Mouse (Mus musculus): ENCODE results near the gene Scaf4. TPM values are rescaled to one million over a fixed set of nuclear protein-coding genes. Genes with fewer than 3 reads are reported as not detected.

Scaf4 gene
- polyA plus RNA-seq (2016; fragmentation: Nextera tagmentation; extraction: Ambion mirVana), result 34.1 and 38.1 TPM in 2 replicates

- Histone ChIP-seq H3K4me2 (peak within 1 kb of the TSS; percentile 92), H3K4me1 (replicated peaks) (peaks cover 37% of the 10 kb centered on the region), H3K9ac (replicated peaks) (peak within 1 kb of the TSS; percentile 98), H3K9me3 (no peaks in the 10 kb centered on the region), H3K27ac (peak within 1 kb of the TSS; percentile 96), H3K36me3 (no peaks in the 10 kb centered on the region), H3K4me3 (replicated peaks) (peak within 1 kb of the TSS; percentile 100), H3K27me3 (no peaks in the 10 kb centered on the region)
- under 1% methylated on average over 116 of the region's 123 CpGs for WGBS
- ATAC-seq (ENCODE audit: insufficient number of reproducible peaks, insufficient read depth, low FRiP score, low TSS enrichment, low read depth), result peak; percentile 96
Measured at GRCm38 (mm10) chr16:90283905-90284891, at the start of gene Scaf4. Scaf4 (minus strand) TSS chr16:90284503.

GRCm38 (mm10) chr16:90332553-90332952, 48.2 kb upstream of the Scaf4 start:
- no peak for ATAC-seq (ENCODE audit: insufficient number of reproducible peaks, insufficient read depth, low FRiP score, low TSS enrichment, low read depth)
- no peak overlapping the region for H3K27ac ChIP-seq
- H3K4me1 ChIP-seq (replicated peaks), result peaks cover 13% of the 10 kb centered on the region
- no peaks in the 10 kb centered on the region for H3K36me3 ChIP-seq
- 71% methylated on average over 6 of the region's 6 CpGs for WGBS
- no peaks in the 10 kb centered on the region for H3K9me3 ChIP-seq
- H3K4me3 ChIP-seq (replicated peaks), result no peak overlapping the region
- no peak overlapping the region for H3K4me2 ChIP-seq
- no peak overlapping the region for H3K9ac ChIP-seq (replicated peaks)
- no peaks in the 10 kb centered on the region for H3K27me3 ChIP-seq

- Histone ChIP-seq H3K36me3 (no peaks in the 10 kb centered on the region), H3K27ac (no peak overlapping the region), H3K9me3 (no peaks in the 10 kb centered on the region), H3K9ac (replicated peaks) (no peak overlapping the region), H3K4me3 (replicated peaks) (no peak overlapping the region), H3K4me2 (no peak overlapping the region), H3K27me3 (no peaks in the 10 kb centered on the region), H3K4me1 (replicated peaks) (peaks cover 13% of the 10 kb centered on the region)
- ATAC-seq (ENCODE audit: insufficient number of reproducible peaks, insufficient read depth, low FRiP score, low TSS enrichment, low read depth), result no peak
- 95% methylated on average over 6 of the region's 6 CpGs for whole genome bisulfite sequencing
Measured at GRCm38 (mm10) chr16:90330979-90331378, 46.7 kb upstream of the Scaf4 start.

- Histone ChIP-seq H3K4me3 (replicated peaks) (no peak overlapping the region), H3K4me2 (no peak overlapping the region), H3K27me3 (no peaks in the 10 kb centered on the region), H3K9me3 (no peaks in the 10 kb centered on the region), H3K4me1 (replicated peaks) (peaks cover 13% of the 10 kb centered on the region), H3K36me3 (no peaks in the 10 kb centered on the region), H3K27ac (no peak overlapping the region), H3K9ac (replicated peaks) (no peak overlapping the region)
- 69% methylated on average over 8 of the region's 8 CpGs for WGBS
- ATAC-seq (ENCODE audit: insufficient number of reproducible peaks, insufficient read depth, low FRiP score, low TSS enrichment, low read depth), result no peak
Measured at GRCm38 (mm10) chr16:90329511-90329910, 45.2 kb upstream of the Scaf4 start.

GRCm38 (mm10) chr16:90322850-90323528, 38.7 kb upstream of the Scaf4 start:
- H3K9ac ChIP-seq (replicated peaks), result no peak overlapping the region
- no peaks in the 10 kb centered on the region for H3K27me3 ChIP-seq
- H3K4me3 ChIP-seq (replicated peaks), result no peak overlapping the region
- whole genome bisulfite sequencing, result 30% methylated on average over 8 of the region's 8 CpGs
- no peak overlapping the region for H3K4me2 ChIP-seq
- no peaks in the 10 kb centered on the region for H3K9me3 ChIP-seq
- no peak overlapping the region for H3K27ac ChIP-seq
- H3K36me3 ChIP-seq, result no peaks in the 10 kb centered on the region
- no peaks in the 10 kb centered on the region for H3K4me1 ChIP-seq (replicated peaks)
- peak; percentile 50; the same call in 1 of the 2 replicates for ATAC-seq (ENCODE audit: insufficient number of reproducible peaks, insufficient read depth, low FRiP score, low TSS enrichment, low read depth)

- ATAC-seq (ENCODE audit: insufficient number of reproducible peaks, insufficient read depth, low FRiP score, low TSS enrichment, low read depth), result no peak
- H3K4me3 ChIP-seq (replicated peaks), result no peak overlapping the region
- 66% methylated on average over 7 of the region's 7 CpGs for WGBS
- no peaks in the 10 kb centered on the region for H3K9me3 ChIP-seq
- no peak overlapping the region for H3K9ac ChIP-seq (replicated peaks)
- H3K4me1 ChIP-seq (replicated peaks), result no peaks in the 10 kb centered on the region
- no peaks in the 10 kb centered on the region for H3K27me3 ChIP-seq
- no peaks in the 10 kb centered on the region for H3K36me3 ChIP-seq
- H3K4me2 ChIP-seq, result no peak overlapping the region
- no peak overlapping the region for H3K27ac ChIP-seq
Measured at GRCm38 (mm10) chr16:90319321-90319720, 35.0 kb upstream of the Scaf4 start.

- Histone ChIP-seq H3K36me3 (no peaks in the 10 kb centered on the region), H3K4me1 (replicated peaks) (no peaks in the 10 kb centered on the region), H3K9me3 (no peaks in the 10 kb centered on the region), H3K27me3 (no peaks in the 10 kb centered on the region), H3K4me2 (no peak overlapping the region), H3K9ac (replicated peaks) (no peak overlapping the region), H3K27ac (no peak overlapping the region), H3K4me3 (replicated peaks) (no peak overlapping the region)
- 55% methylated on average over 12 of the region's 12 CpGs for whole genome bisulfite sequencing
- ATAC-seq (ENCODE audit: insufficient number of reproducible peaks, insufficient read depth, low FRiP score, low TSS enrichment, low read depth), result no peak
Measured at GRCm38 (mm10) chr16:90318372-90318926, 34.1 kb upstream of the Scaf4 start.

GRCm38 (mm10) chr16:90317777-90318176, 33.5 kb upstream of the Scaf4 start:
- Histone ChIP-seq H3K9me3 (no peaks in the 10 kb centered on the region), H3K27me3 (no peaks in the 10 kb centered on the region), H3K4me2 (no peak overlapping the region), H3K36me3 (no peaks in the 10 kb centered on the region), H3K4me3 (replicated peaks) (no peak overlapping the region), H3K9ac (replicated peaks) (no peak overlapping the region), H3K27ac (no peak overlapping the region), H3K4me1 (replicated peaks) (no peaks in the 10 kb centered on the region)
- ATAC-seq (ENCODE audit: insufficient number of reproducible peaks, insufficient read depth, low FRiP score, low TSS enrichment, low read depth), result no peak
- WGBS, result 76% methylated on average over 4 of the region's 4 CpGs

- WGBS, result 89% methylated on average over 4 of the region's 4 CpGs
- no peak for ATAC-seq (ENCODE audit: insufficient number of reproducible peaks, insufficient read depth, low FRiP score, low TSS enrichment, low read depth)
- no peaks in the 10 kb centered on the region for H3K36me3 ChIP-seq
Measured at GRCm38 (mm10) chr16:90315881-90316280, 31.6 kb upstream of the Scaf4 start.

GRCm38 (mm10) chr16:90312449-90313082, 28.3 kb upstream of the Scaf4 start:
- H3K9ac ChIP-seq (replicated peaks), result no peak overlapping the region
- H3K4me2 ChIP-seq, result no peak overlapping the region
- H3K27me3 ChIP-seq, result no peaks in the 10 kb centered on the region
- no peak overlapping the region for H3K4me3 ChIP-seq (replicated peaks)
- H3K36me3 ChIP-seq, result no peaks in the 10 kb centered on the region
- WGBS, result 67% methylated on average over 13 of the region's 13 CpGs
- H3K9me3 ChIP-seq, result no peaks in the 10 kb centered on the region
- H3K27ac ChIP-seq, result no peak overlapping the region
- ATAC-seq (ENCODE audit: insufficient number of reproducible peaks, insufficient read depth, low FRiP score, low TSS enrichment, low read depth), result peak; percentile 59
- 0 out of 2 replicates have a peak, but pooled peaks cover 3% of the 10 kb centered on the region for H3K4me1 ChIP-seq (replicated peaks)

More at GRCm38 (mm10) chr16:90315881-90316280, 31.6 kb upstream of the Scaf4 start:
- Histone ChIP-seq H3K9me3 (no peaks in the 10 kb centered on the region), H3K4me3 (replicated peaks) (no peak overlapping the region), H3K4me1 (replicated peaks) (0 out of 2 replicates have a peak, but pooled peaks cover 3% of the 10 kb centered on the region), H3K9ac (replicated peaks) (no peak overlapping the region), H3K4me2 (no peak overlapping the region), H3K27ac (no peak overlapping the region), H3K27me3 (no peaks in the 10 kb centered on the region)

Measured in limb, embryonic 12.5 days (tissue).